8 mouse cellular contexts compared by ENCODE assay signal in the genomic region with DNA sequence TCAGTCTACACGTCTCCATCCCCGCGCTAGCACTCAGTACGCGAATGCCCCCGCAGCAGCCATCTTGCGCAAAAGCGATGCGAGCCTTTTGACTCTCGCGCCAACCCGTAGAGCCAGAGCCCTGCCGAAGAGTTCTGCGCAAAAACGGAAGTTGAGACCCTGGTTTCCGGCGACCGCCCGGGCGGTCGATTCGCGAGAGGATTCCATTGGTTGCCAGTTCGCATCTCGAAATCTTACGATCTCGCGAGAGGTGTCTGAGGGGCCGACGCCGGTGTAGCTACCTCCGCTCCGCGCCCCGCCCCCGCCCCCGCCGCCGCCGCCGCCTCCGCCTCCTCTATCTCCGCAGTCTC. TPM values are rescaled to one million over a fixed set of nuclear protein-coding genes. Genes with fewer than 3 reads are reported as not detected.
DNase-seq lines count a peak whose midpoint lies in the region; ATAC-seq lines count a peak whose summit lies in the region.

A gene (minus strand): TSS at position 77 of the 350 bp plus-strand sequence.
A gene (plus strand): TSS at position 195 of the 350 bp plus-strand sequence.

- intact Hi-C loops in gastrocnemius, postnatal 14 days (cut with DNase I; ENCODE audit: low total_unique reads), result no loop called here
- intact Hi-C loops in left cerebral cortex, postnatal 10 days (cut with DNase I), result no loop called here

- peak; percentile 97 for ATAC-seq in inflammation-experienced regulatory T-cells, adult 6 months
- peak; percentile 66 for ATAC-seq in megakaryocyte-erythroid progenitor cell, adult 5-6 weeks (replicated peaks; ENCODE audit: low FRiP score, low TSS enrichment, poor library complexity, severe bottlenecking)

- peak; percentile 97 to 99 for DNase-seq in adrenal gland, adult (ENCODE audit: inconsistent age in 2 of 2, low spot score in 1 of 2)
- DNase-seq in embryo, embryonic 10.5 days (ENCODE audit: low spot score), result peak; percentile 98
- DNase-seq in gastrocnemius, postnatal 14 days, result peak; percentile 95
- peak; percentile 93 to 96 for DNase-seq in left cerebral cortex, postnatal 10 days (ENCODE audit: extremely low spot score in 1 of 2, low spot score in 2 of 2)
- DNase-seq in right cerebral cortex, postnatal 25 days, result peak; percentile 97
- peak; percentile 93 to 94 for DNase-seq in urinary bladder, postnatal 4 days (ENCODE audit: low spot score in 2 of 2)

RNA-seq across cellular contexts. Expression of the first gene that starts in this region (rescaled TPM):
- total RNA-seq in gastrocnemius, postnatal 14 days (2021), result 10 to 100 TPM; 18.9 to 19.7 TPM
- 10 to 100 TPM; 36.4 to 52.4 (median 45.3) TPM for polyA plus RNA-seq in inflammation-experienced regulatory T-cells, adult 6 months (2017; shearing (Covaris generic))
- 10 to 100 TPM; 56.0 to 56.3 TPM for total RNA-seq in left cerebral cortex, postnatal 10 days (2021)
- total RNA-seq in megakaryocyte-erythroid progenitor cell, adult 5-6 weeks (2014; fragmentation: Nextera tagmentation), result 52.3 and 60.6 TPM in 2 replicates
- total RNA-seq in megakaryocyte-erythroid progenitor cell, adult 5-6 weeks (2017), result 43.0 and 54.0 TPM in 2 replicates

RNA-seq across cellular contexts. Expression of the second gene that starts in this region (rescaled TPM):
- total RNA-seq in gastrocnemius, postnatal 14 days (2021), result 10 to 100 TPM; 38.5 to 40.5 TPM
- 10 to 100 TPM; 20.2 to 22.8 (median 22.4) TPM for polyA plus RNA-seq in inflammation-experienced regulatory T-cells, adult 6 months (2017; shearing (Covaris generic))
- 10 to 100 TPM; 62.4 to 66.6 TPM for total RNA-seq in left cerebral cortex, postnatal 10 days (2021)
- 88.4 and 102 TPM in 2 replicates for total RNA-seq in megakaryocyte-erythroid progenitor cell, adult 5-6 weeks (2014; fragmentation: Nextera tagmentation)
- 124 and 144 TPM in 2 replicates for total RNA-seq in megakaryocyte-erythroid progenitor cell, adult 5-6 weeks (2017)

Comparison
In these comparisons a context has a peak if more than half of its experiments do, and no peak if none do; other contexts are left out.
1. Peak in every context shown above with its lines: DNase-seq and ATAC-seq.